Mouse (Mus musculus) heart, postnatal 0 days (tissue): ENCODE measurements around the gene Jam2. TPM values are rescaled to one million over a fixed set of nuclear protein-coding genes. Genes with fewer than 3 reads are reported as not detected.

Source experiments
- ATAC-seq: fragments of 200-750 bp; cut with Nextera tagmentation; 2 replicates; pipeline ENCODE4 v1.8.0; 2017; ENCODE audit warnings: low read depth, moderate number of reproducible peaks, moderate library complexity; ENCODE audit not compliant: insufficient read depth
- DNase-seq: peaks from one replicate; pipeline ENCODE4 v3.0.0-alpha.2; 2016; ENCODE audit warnings: low spot score
- H3K27ac ChIP-seq: fragments of 300-500 bp; sonication (generic); 2 replicates; pipeline ENCODE4 v1.5.1; 2014; ENCODE audit warnings: low read depth, mild to moderate bottlenecking
- H3K27me3 ChIP-seq: fragments of 300-500 bp; sonication (generic); 2 replicates; pipeline ENCODE4 v1.6.1; 2014; ENCODE audit warnings: low read length, mixed read lengths; ENCODE audit not compliant: control insufficient read depth, insufficient read depth
- H3K36me3 ChIP-seq: fragments of 300-500 bp; sonication (generic); replicated peaks from 2 replicates; pipeline ENCODE4 v1.6.1; 2014; ENCODE audit warnings: low read length, mixed read lengths; ENCODE audit not compliant: control insufficient read depth, insufficient read depth
- H3K4me1 ChIP-seq: fragments of 300-500 bp; sonication (generic); 2 replicates; pipeline ENCODE4 v1.6.1; 2014; ENCODE audit warnings: antibody characterized with exemption; ENCODE audit not compliant: control insufficient read depth, insufficient read depth
- H3K4me2 ChIP-seq: fragments of 300-500 bp; sonication (generic); 2 replicates; pipeline ENCODE4 v1.6.1; 2014; ENCODE audit warnings: low read depth, mild to moderate bottlenecking, low read length, moderate library complexity
- H3K4me3 ChIP-seq: fragments of 300-500 bp; sonication (generic); 2 replicates; pipeline ENCODE4 v1.5.1; 2014; ENCODE audit warnings: low read depth, low read length
- H3K9ac ChIP-seq: fragments of 300-500 bp; sonication (generic); replicated peaks from 2 replicates; pipeline ENCODE4 v1.6.1; 2014; ENCODE audit warnings: low read depth, low read length, mixed read lengths
- H3K9me3 ChIP-seq: fragments of 300-500 bp; sonication (generic); replicated peaks from 2 replicates; pipeline ENCODE4 v1.6.1; 2016; ENCODE audit warnings: low read length; ENCODE audit not compliant: control insufficient read depth
- CTCF ChIP-seq: IDR thresholded peaks from 2 replicates; pipeline ENCODE4 v1.5.1; 2016; ENCODE audit warnings: antibody characterized with exemption, control low read depth, low read depth
- EP300 ChIP-seq: IDR thresholded peaks from 2 replicates; pipeline ENCODE4 v1.6.1; 2016; ENCODE audit warnings: antibody characterized with exemption, low read depth
- WGBS: fragments of 180-500 bp; shearing (Covaris S2); extraction: QIAGEN DNeasy Blood & Tissue Kit; methylation state at CpG from one replicate; pipeline ENCODE4 v1.1.7; 2014; 5-methylcytosine and 5-hydroxymethylcytosine counted together
- polyA plus RNA-seq: library from polyadenylated mRNA; unstranded; fragments of >200 nt; fragmentation: Nextera tagmentation; extraction: Ambion mirVana; gene quantifications from 2 replicates; pipeline ENCODE4 v1.2.1, GENCODE M21; 2015
- total RNA-seq: library from RNA; depleted of rRNA; stranded (reverse); fragments of >200 nt; gene quantifications from 2 replicates; pipeline ENCODE4 v1.2.3, GENCODE M21; 2014; ENCODE audit warnings: low replicate concordance

The Jam2 gene
- total and polyA plus RNA-seq, 2 experiments from 2014 or later, result 17.4 to 28.0 TPM

DNA sequence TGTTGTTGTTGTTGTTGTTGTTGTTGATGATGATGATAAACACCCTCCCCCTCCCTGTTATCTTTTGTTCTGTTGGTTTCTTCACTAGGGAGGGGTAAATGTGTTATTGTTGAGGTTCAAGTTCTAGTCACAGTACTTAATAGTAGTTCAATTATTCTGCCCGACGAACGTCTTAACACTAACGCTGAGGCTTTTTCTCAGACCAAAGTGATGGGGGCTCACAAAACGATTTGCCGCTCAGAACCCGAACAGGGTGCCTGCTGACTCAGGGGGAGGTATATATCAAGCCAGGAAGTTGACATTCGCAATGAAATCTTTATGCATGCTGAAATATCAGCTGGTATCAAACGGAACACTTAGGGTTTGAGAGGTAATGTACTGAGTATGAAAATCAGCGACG is 1.4 kb downstream of the Jam2 start:
- WGBS, result 39% methylated on average over 11 of the region's 11 CpGs
- Histone ChIP-seq H3K27ac (0 out of 2 replicates have a peak overlapping the region, but pooled peaks have one; percentile 4), H3K27me3 (no peaks in the 10 kb centered on the region), H3K9ac (peak overlapping the region; percentile 70), H3K9me3 (peaks cover 10% of the 10 kb centered on the region), H3K4me3 (peak overlapping the region; percentile 77), H3K4me2 (peak overlapping the region; percentile 100), H3K4me1 (peaks cover 10% of the 10 kb centered on the region; the same call in 1 of the 2 replicates), H3K36me3 (0 out of 2 replicates have a peak, but pooled peaks cover 7% of the 10 kb centered on the region)
- TF ChIP-seq EP300 (no peak), CTCF (no peak)
- DNase-seq (no peak), ATAC-seq (no peak)

GRCm38 (mm10) chr16:84776089-84776784 is 2.3 kb downstream of the Jam2 start:
- ATAC-seq (no peak), DNase-seq (no peak)
- Histone ChIP-seq H3K4me1 (peaks cover 10% of the 10 kb centered on the region; the same call in 1 of the 2 replicates), H3K4me3 (peak overlapping the region; percentile 77), H3K36me3 (0 out of 2 replicates have a peak, but pooled peaks cover 7% of the 10 kb centered on the region), H3K9ac (no peak overlapping the region), H3K27me3 (no peaks in the 10 kb centered on the region), H3K27ac (no peak overlapping the region), H3K9me3 (peaks cover 10% of the 10 kb centered on the region), H3K4me2 (peak overlapping the region; percentile 100)
- WGBS, result 46% methylated on average over 7 of the region's 7 CpGs
- peak; percentile 58 for TF ChIP-seq CTCF
- no peak for TF ChIP-seq EP300

- no peak overlapping the region for H3K9ac ChIP-seq
- no peak overlapping the region for H3K27ac ChIP-seq
- DNase-seq (no peak), ATAC-seq (no peak)
- TF ChIP-seq EP300, result no peak
- TF ChIP-seq CTCF, result no peak
- H3K4me3 ChIP-seq, result no peak overlapping the region
- H3K4me2 ChIP-seq, result no peak overlapping the region
- H3K4me1 ChIP-seq, result peaks cover 7% of the 10 kb centered on the region; the same call in 1 of the 2 replicates
- H3K27me3 ChIP-seq, result no peaks in the 10 kb centered on the region
- 0 out of 2 replicates have a peak, but pooled peaks cover 7% of the 10 kb centered on the region for H3K36me3 ChIP-seq
- WGBS, result 75% methylated on average over 6 of the region's 6 CpGs
- peaks cover 10% of the 10 kb centered on the region for H3K9me3 ChIP-seq
Observed at GRCm38 (mm10) chr16:84778431-84778830, 4.5 kb downstream of the Jam2 start.

- TF ChIP-seq CTCF (no peak), EP300 (no peak)
- Histone ChIP-seq H3K9me3 (peaks cover 10% of the 10 kb centered on the region), H3K9ac (no peak overlapping the region), H3K36me3 (0 out of 2 replicates have a peak, but pooled peaks cover 7% of the 10 kb centered on the region), H3K4me1 (0 out of 2 replicates have a peak, but pooled peaks cover 6% of the 10 kb centered on the region), H3K4me2 (no peak overlapping the region), H3K27ac (no peak overlapping the region), H3K4me3 (no peak overlapping the region), H3K27me3 (no peaks in the 10 kb centered on the region)
- DNase-seq, result no peak
- 70% methylated on average over 6 of the region's 6 CpGs for WGBS
- ATAC-seq, result no peak
Observed at GRCm38 (mm10) chr16:84778861-84779630, 5.1 kb downstream of the Jam2 start.

DNA sequence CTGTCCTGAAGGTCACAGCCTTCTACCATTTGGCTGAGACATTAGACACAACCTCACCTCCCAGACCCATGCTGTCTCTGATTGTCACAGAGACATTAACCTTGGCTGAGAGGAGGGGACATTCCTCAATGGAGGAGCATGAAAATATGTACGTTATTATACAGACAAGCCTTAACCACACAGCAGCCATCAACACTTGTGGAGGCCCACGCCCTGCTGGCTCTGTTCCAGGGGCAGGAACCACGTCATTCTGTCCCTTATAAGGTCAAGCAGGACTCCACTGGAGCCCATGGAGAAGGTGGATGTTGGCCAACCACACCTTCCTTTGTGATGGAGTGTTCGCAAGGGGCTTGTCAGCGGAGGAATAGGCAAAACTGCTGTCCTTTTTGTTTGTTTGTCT is 5.8 kb downstream of the Jam2 start:
- WGBS, result 61% methylated on average over 5 of the region's 5 CpGs
- ATAC-seq, result no peak

More for the DNA sequence above, 5.8 kb downstream of the Jam2 start:
- Histone ChIP-seq H3K27me3 (no peaks in the 10 kb centered on the region), H3K4me1 (0 out of 2 replicates have a peak, but pooled peaks cover 5% of the 10 kb centered on the region), H3K36me3 (0 out of 2 replicates have a peak, but pooled peaks cover 7% of the 10 kb centered on the region), H3K4me3 (no peak overlapping the region), H3K9ac (no peak overlapping the region), H3K4me2 (no peak overlapping the region), H3K27ac (no peak overlapping the region), H3K9me3 (peaks cover 10% of the 10 kb centered on the region)
- DNase-seq, result no peak
- no peak for TF ChIP-seq EP300
- no peak for TF ChIP-seq CTCF
